26 mouse cellular contexts compared by ENCODE assay signal in the genomic region with DNA sequence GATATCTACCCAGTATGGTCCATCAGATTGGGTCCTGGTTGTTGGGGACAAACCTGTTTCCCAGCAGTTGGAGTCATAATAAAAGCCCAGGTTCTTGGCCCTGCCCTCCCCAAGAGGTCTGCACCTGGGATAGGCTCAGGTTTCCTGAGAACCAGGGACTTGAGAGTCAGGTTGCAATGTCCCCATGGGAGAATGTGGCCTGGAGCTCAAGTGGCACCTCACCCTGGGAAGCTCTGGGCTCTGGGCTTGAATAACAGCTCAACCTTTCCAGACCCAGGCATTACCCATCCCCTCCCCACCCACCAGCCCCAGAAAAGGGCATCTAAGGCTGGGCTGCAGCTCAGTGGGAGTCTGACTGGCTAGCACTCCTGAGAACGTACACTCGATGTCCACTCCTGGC. TPM values are rescaled to one million over a fixed set of nuclear protein-coding genes. Genes with fewer than 3 reads are reported as not detected.
DNase-seq lines count a peak whose midpoint lies in the region; ATAC-seq and TF ChIP-seq lines count a peak whose summit lies in the region.
"Had no signal": no experiment of that assay in that cellular context is flagged by ENCODE, and none has a peak within 500 bp of the region (broad histone marks: within the 10 kb centered on the region; RNA-seq: fewer than 3 reads in every experiment).

No protein-coding gene starts in this region.

- no peaks in the 10 kb centered on the region for H3K36me3 ChIP-seq in lung, embryonic 15.5 days
- no peaks in the 10 kb centered on the region for H3K36me3 ChIP-seq in lung, postnatal 0 days (ENCODE audit: insufficient read depth, low read length)
- H3K36me3 ChIP-seq in intestine, embryonic 15.5 days = no peaks in the 10 kb centered on the region
- H3K36me3 ChIP-seq: forebrain, embryonic 10.5 days; G1E; heart, embryonic 13.5 days; hindbrain, embryonic 12.5 days; limb, embryonic 12.5 days; midbrain, embryonic 13.5 days had no signal

- no peaks in the 10 kb centered on the region for H3K27me3 ChIP-seq in lung, embryonic 15.5 days
- no peaks in the 10 kb centered on the region for H3K27me3 ChIP-seq in lung, postnatal 0 days (replicated peaks; ENCODE audit: insufficient read depth, low read length)
- H3K27me3 ChIP-seq in intestine, embryonic 15.5 days (replicated peaks) = no peaks in the 10 kb centered on the region
- H3K27me3 ChIP-seq: heart, embryonic 13.5 days; hindbrain, embryonic 12.5 days; limb, embryonic 12.5 days; midbrain, embryonic 13.5 days had no signal

- ATAC-seq in lung, embryonic 15.5 days (ENCODE audit: borderline replicate concordance, extremely low read depth, low FRiP score, low TSS enrichment) = no peak; the same call in 1 of the 2 replicates
- peak; percentile 78 for ATAC-seq in lung, postnatal 0 days
- no peak for ATAC-seq in intestine, embryonic 15.5 days
- ATAC-seq: activated CD4-positive, CD25-positive, alpha-beta regulatory T cell, adult 4 months; forebrain, postnatal 0 days; liver, postnatal 0 days; midbrain, embryonic 13.5 days had no signal

- WGBS in lung, embryonic 15.5 days = 35% methylated on average over 2 of the region's 2 CpGs
- WGBS in lung, adult 2 months = 42% methylated on average over 2 of the region's 2 CpGs
- WGBS in lung, postnatal 0 days = 23% methylated on average over 2 of the region's 2 CpGs
- WGBS in intestine, embryonic 15.5 days = 74% methylated on average over 2 of the region's 2 CpGs

- no peaks in the 10 kb centered on the region for H3K9me3 ChIP-seq in lung, embryonic 15.5 days
- no peaks in the 10 kb centered on the region for H3K9me3 ChIP-seq in lung, postnatal 0 days (ENCODE audit: low read length)
- no peaks in the 10 kb centered on the region for H3K9me3 ChIP-seq in intestine, embryonic 15.5 days
- H3K9me3 ChIP-seq: forebrain, embryonic 10.5 days; G1E; heart, embryonic 13.5 days; hindbrain, embryonic 12.5 days; limb, embryonic 12.5 days had no signal

- H3K4me1 ChIP-seq in lung, embryonic 15.5 days = peaks cover 4% of the 10 kb centered on the region; the same call in 1 of the 2 replicates
- peaks cover 5% of the 10 kb centered on the region; the same call in 1 of the 2 replicates for H3K4me1 ChIP-seq in lung, adult 2 months (ENCODE audit: control insufficient read depth, insufficient read depth, low read length)
- H3K4me1 ChIP-seq in lung, postnatal 0 days (ENCODE audit: insufficient read depth, low read depth, low read length) = no peaks in the 10 kb centered on the region
- H3K4me1 ChIP-seq in intestine, embryonic 15.5 days (replicated peaks) = no peaks in the 10 kb centered on the region
- H3K4me1 ChIP-seq: hindbrain, embryonic 12.5 days; midbrain, embryonic 13.5 days had no signal

- H3K27ac ChIP-seq in lung, embryonic 15.5 days = peak overlapping the region; percentile 19; the same call in 1 of the 2 replicates
- no peak overlapping the region for H3K27ac ChIP-seq in lung, postnatal 0 days (ENCODE audit: low read length)
- H3K27ac ChIP-seq in intestine, embryonic 15.5 days = no peak overlapping the region
- H3K27ac ChIP-seq: forebrain, embryonic 10.5 days; heart, adult 2 months; heart, embryonic 13.5 days; hindbrain, embryonic 12.5 days; limb, embryonic 12.5 days; midbrain, embryonic 13.5 days had no signal

- peak; percentile 48 for DNase-seq in gastrocnemius, postnatal 25 days
- DNase-seq in gastrocnemius, postnatal 4 days (ENCODE audit: low spot score in 2 of 2) = no peak
- no peak for DNase-seq in lung, adult 2 months
- DNase-seq in lung, postnatal 0 days (ENCODE audit: low spot score) = peak; percentile 64
- DNase-seq in testis, postnatal 10 days (ENCODE audit: low spot score) = no peak
- DNase-seq: adrenal gland, postnatal 10 days; cerebellum, adult 2 months; forebrain, postnatal 0 days; heart, adult 2 months; heart, postnatal 14 days; kidney, adult 11 months; kidney, postnatal 36 days; layer of hippocampus, postnatal 36 days; liver, postnatal 0 days; thymus, postnatal 14 days had no signal

- no peak overlapping the region for H3K9ac ChIP-seq in lung, embryonic 15.5 days
- no peak overlapping the region for H3K9ac ChIP-seq in lung, postnatal 0 days (replicated peaks; ENCODE audit: low read depth)
- H3K9ac ChIP-seq in intestine, embryonic 15.5 days = no peak overlapping the region
- H3K9ac ChIP-seq: forebrain, postnatal 0 days; heart, embryonic 13.5 days; hindbrain, embryonic 12.5 days; limb, embryonic 12.5 days; liver, postnatal 0 days; midbrain, embryonic 13.5 days had no signal

- H3K4me3 ChIP-seq in lung, embryonic 15.5 days = no peak overlapping the region
- H3K4me3 ChIP-seq in lung, adult 2 months (replicated peaks; ENCODE audit: extremely low read depth, low read depth, low read length) = no peak overlapping the region
- no peak overlapping the region for H3K4me3 ChIP-seq in lung, postnatal 0 days (ENCODE audit: low read depth, low read length)
- H3K4me3 ChIP-seq in intestine, embryonic 15.5 days (replicated peaks) = no peak overlapping the region
- H3K4me3 ChIP-seq: forebrain, embryonic 10.5 days; heart, adult 2 months; heart, embryonic 13.5 days; hindbrain, embryonic 12.5 days; limb, embryonic 12.5 days; megakaryocyte, embryonic 14.5 days; midbrain, embryonic 13.5 days had no signal

- TF ChIP-seq EP300 in lung, postnatal 0 days (IDR thresholded peaks at IDR 0.05) = no peak

- no peak overlapping the region for H3K4me2 ChIP-seq in lung, embryonic 15.5 days
- no peak overlapping the region for H3K4me2 ChIP-seq in lung, postnatal 0 days (replicated peaks; ENCODE audit: low read depth, low read length)
- no peak overlapping the region for H3K4me2 ChIP-seq in intestine, embryonic 15.5 days (replicated peaks)
- H3K4me2 ChIP-seq: heart, embryonic 13.5 days; hindbrain, embryonic 12.5 days; limb, embryonic 12.5 days; liver, embryonic 11.5 days; midbrain, embryonic 13.5 days had no signal

- no peak for TF ChIP-seq CTCF in lung, adult 2 months (IDR thresholded peaks at IDR 0.05; ENCODE audit: insufficient read depth, low read length)
- no peak for TF ChIP-seq CTCF in lung, postnatal 0 days (IDR thresholded peaks at IDR 0.05)

- TF ChIP-seq POLR2A in lung, adult 2 months (IDR thresholded peaks at IDR 0.05; ENCODE audit: borderline replicate concordance, extremely low read depth, low read depth, low read length) = no peak

RNA-seq across cellular contexts. Expression of a gene that starts 16.6 kb away (rescaled TPM):
- total RNA-seq in gastrocnemius, postnatal 25 days (2021) = 10 to 100 TPM; 23.5 to 39.7 TPM
- 10 to 100 TPM; 39.2 to 41.9 TPM for total RNA-seq in gastrocnemius, postnatal 4 days (2021)
- polyA plus RNA-seq in lung, embryonic 15.5 days (2015; fragmentation: Nextera tagmentation; extraction: Ambion mirVana) = 64.5 and 67.8 TPM in 2 replicates
- polyA plus RNA-seq in lung, adult 2 months (2012; rRNA removed) = 487 and 521 TPM in 2 replicates
- polyA plus RNA-seq in lung, postnatal 0 days (2015; fragmentation: Nextera tagmentation; extraction: Ambion mirVana) = 130 and 135 TPM in 2 replicates
- 86.0 TPM in 2 replicates for polyA plus RNA-seq in intestine, embryonic 15.5 days (2015; fragmentation: Nextera tagmentation; extraction: Ambion mirVana)

RNA-seq across cellular contexts. Expression of a gene that starts 20.8 kb away (rescaled TPM):
- total RNA-seq in gastrocnemius, postnatal 25 days (2021) = 10 to 100 TPM in 1 of 2 experiments, 1 to 10 TPM in 1; 9.9 to 11.8 TPM
- total RNA-seq in gastrocnemius, postnatal 4 days (2021) = 10 to 100 TPM; 14.9 to 18.9 TPM
- polyA plus RNA-seq in lung, embryonic 15.5 days (2015; fragmentation: Nextera tagmentation; extraction: Ambion mirVana) = 33.8 and 42.7 TPM in 2 replicates
- polyA plus RNA-seq in lung, adult 2 months (2012; rRNA removed) = 39.9 and 50.7 TPM in 2 replicates
- polyA plus RNA-seq in lung, postnatal 0 days (2015; fragmentation: Nextera tagmentation; extraction: Ambion mirVana) = 24.7 and 25.8 TPM in 2 replicates
- 33.9 and 42.3 TPM in 2 replicates for polyA plus RNA-seq in intestine, embryonic 15.5 days (2015; fragmentation: Nextera tagmentation; extraction: Ambion mirVana)

Comparison
In these comparisons a context has a peak if more than half of its experiments do, and no peak if none do; other contexts are left out.
1. DNase-seq: peak in gastrocnemius, postnatal 25 days (single experiment) and lung, postnatal 0 days (single experiment); none in gastrocnemius, postnatal 4 days (0 of 2), lung, adult 2 months (single experiment) and testis, postnatal 10 days (single experiment).